Mouse (Mus musculus) frontal cortex, postnatal 10 days (tissue): ENCODE data around the gene Palm2.

Experiments used
- DNase-seq, 2 experiments: peaks; one replicate each; pipeline ENCODE4 v3.0.0; 2022; ENCODE audit warnings: low spot score in 2 of 2, mixed read lengths in 1 of 2

Palm2 gene

GRCm38 (mm10) chr4:57701576-57701975, 267.5 kb downstream of the Palm2 start:
- DNase-seq: no peak

GRCm38 (mm10) chr4:57703574-57704470, 269.8 kb downstream of the Palm2 start:
- DNase-seq: no peak

DNA sequence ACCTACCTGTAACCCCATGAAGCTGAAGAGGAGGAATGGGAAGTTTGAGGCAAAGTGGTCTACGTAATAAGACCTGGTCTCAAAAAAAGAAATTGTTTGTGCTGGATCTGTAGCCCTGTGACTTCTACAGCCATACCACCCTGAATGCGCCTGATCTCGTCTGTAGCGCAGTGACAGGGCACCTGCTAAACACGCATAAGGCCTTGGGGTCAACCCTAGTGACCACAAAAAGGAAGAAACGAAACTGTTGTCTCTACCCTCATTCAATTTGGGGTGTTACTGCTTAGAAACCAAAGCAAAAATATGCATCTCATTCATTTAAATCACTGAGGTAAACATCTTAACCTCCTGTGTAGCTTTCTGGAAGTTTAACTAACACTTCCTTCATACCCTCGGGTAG, 270.5 kb downstream of the Palm2 start:
- no peak for DNase-seq

GRCm38 (mm10) chr4:57715849-57716248, 281.8 kb downstream of the Palm2 start:
- no peak for DNase-seq

DNA sequence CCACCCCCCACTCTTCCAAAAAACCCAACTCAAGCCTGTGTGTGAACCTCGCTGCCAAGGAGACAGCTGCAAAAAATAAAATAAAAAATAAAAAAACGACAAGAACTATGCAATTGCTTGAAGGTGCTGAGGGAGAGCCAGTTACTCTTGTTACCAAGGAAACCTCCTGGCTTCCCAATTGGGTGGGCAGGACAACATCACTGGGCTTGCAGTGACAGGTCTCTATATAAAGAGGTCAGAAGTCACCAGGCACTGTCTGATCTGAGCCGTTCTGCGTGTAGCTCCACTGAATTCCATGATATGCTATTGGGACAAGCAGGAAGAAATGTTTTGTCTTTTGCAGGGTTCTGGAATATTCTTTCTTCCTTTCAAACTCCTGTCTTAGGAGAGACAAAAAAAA, 282.7 kb downstream of the Palm2 start:
- DNase-seq: no peak

DNA sequence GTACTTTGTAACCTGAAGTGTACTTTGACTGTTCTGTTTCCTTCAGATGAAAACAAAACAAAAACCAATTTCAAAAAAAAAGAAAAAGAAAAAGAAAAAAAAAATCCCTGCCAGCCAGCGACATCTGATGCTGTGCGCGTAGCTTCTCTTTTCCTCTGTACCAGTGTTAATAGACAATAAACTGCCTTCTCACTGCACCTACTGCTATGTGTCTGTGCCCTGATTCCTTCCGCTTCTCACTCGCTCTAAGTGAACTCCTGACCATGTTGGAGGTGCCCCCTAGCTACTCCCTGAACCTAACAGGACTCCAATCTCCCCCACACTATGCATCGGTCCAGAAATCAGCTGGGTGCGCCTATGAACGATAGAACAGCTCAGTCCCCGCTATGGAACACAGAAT, 283.3 kb downstream of the Palm2 start, which contains the start of gene Akap2:
Gene Akap2, plus strand, starts transcription at position 304 of the 400 bp plus-strand sequence.
- no peak for DNase-seq

DNA sequence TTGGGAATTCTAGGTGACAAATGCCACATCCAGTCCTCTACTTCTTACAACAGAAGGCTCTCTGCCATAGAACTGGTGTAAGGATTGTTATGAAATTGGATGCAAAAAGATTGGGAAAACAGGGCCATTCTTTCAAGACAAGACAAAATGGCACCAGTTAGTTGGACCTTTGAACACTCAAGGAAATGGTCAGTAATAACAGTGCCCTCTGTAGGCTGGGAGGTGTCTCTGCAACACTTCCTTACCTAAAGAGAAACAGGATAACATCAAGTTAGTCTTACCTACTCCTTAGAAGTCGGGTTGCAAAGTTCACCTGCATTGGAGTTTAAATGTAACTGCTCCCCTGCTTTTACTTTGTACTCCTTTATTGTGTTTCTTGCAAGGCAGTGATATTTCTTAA, 285.3 kb downstream of the Palm2 start:
- no peak for DNase-seq

DNA sequence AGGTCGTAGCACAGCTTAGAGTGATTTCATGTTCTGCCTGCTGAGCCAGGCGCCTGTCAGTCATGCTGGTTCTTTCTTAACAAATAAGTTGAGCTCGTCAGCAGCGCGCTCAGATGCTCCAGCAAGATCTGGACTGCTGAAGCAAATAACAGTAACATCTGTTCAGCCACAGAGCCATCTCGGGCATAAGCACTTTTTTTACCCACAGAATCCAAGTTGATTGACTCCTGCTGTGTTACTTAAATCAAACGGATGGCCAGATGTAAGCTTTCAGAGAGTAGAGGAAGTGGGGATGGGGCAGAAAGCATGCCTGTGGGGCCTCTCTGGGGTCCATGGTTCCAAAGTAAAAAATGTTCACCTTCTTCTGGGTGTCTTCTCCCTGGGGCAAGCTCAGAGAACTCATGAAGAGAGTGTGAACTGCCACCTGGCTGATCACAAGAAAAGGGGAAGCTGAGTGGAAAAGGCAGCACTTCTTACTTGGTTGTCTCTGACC, 286.9 kb downstream of the Palm2 start:
- no peak for DNase-seq

DNA sequence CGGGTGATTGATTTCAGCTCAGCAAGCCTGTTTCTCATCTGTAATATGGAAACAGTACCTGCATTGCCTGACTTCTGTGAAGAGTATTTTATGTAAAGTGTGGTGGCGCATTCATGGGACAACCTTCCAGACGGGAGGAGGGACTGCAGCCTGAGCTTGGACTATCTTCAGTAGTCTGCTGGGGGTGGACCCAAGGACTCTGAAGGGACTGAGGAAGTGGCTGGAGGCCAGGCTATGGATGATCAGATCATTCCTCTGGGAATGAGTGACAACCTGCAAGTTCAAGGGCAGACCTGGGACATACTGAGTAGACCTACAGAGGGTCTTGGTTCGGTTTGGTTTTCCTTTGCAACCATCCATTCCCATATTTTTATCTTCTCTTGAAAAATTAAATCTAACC, 288.2 kb downstream of the Palm2 start:
- no peak for DNase-seq

GRCm38 (mm10) chr4:57723659-57724058, 289.6 kb downstream of the Palm2 start:
- DNase-seq: no peak

GRCm38 (mm10) chr4:57725569-57725968, 291.5 kb downstream of the Palm2 start:
- DNase-seq: no peak

DNA sequence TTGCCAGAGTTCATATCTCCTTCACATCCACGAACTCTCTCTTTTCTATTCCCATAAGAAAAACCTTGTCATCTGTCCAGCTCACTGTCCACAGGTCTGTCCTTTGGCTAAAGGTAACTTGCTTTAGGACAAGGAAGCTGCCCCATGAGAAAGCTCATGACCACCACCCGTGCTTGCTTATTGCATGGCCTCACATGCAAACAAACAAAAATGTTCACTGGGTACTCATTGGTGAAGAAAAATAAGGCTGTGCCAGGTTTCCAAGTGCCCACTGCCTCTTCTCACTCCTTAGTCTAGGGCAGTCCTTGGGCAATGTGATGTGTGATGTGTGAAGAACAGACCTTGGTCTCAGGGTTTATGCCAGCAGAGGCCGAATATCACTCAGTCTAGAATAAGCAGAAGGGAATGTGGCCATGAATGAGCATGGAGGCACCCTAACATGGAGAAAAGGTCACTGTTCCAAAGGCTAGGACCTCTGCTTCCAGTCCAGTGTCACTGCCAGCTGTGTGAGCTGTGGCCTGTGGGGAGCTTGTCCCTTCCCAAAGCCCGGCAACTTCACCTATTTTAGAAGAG, 294.6 kb downstream of the Palm2 start:
- no peak for DNase-seq

- no peak for DNase-seq
These were observed 296.0 kb downstream of the Palm2 start for GRCm38 (mm10) chr4:57730047-57730446.

GRCm38 (mm10) chr4:57730801-57731598, 297.0 kb downstream of the Palm2 start:
- no peak for DNase-seq

DNA sequence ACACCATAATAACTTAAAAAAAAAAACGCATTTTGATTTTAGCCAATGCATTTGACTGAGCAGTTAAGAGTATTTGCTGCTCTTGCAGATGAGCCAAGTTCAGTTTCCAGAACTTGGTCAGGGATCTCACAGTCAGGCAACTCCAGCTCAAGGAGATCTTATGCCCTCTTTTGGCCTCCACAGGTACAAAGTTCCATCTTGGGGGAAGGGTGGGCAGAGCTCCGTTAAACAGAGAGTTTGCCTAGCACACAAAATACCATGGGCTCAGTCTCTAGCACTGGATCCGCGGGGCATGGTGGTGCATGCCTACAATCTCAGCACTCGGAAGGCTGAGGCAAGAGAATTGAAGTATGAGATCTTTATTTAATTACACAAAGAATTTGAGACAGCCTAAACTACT, 298.3 kb downstream of the Palm2 start:
- no peak for DNase-seq

DNA sequence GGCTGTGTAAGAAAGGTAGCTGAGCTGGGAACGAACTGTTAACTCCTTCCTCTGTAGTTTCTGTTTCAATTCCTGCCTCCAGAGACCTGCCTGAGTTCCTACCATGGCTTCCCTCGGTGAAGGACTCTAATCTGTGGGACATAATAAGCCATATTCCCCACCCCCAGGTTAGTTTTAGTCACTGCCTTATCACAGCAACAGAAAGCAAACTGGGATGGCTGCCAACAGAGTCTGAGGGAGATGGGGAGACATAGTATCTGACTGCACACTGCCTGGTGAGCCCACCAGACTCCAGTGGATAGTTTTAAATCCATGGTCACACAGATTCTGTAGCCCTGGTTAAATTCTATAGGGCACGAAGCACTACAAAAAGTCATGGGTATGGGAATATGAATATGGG, 299.4 kb downstream of the Palm2 start:
- no peak for DNase-seq

DNA sequence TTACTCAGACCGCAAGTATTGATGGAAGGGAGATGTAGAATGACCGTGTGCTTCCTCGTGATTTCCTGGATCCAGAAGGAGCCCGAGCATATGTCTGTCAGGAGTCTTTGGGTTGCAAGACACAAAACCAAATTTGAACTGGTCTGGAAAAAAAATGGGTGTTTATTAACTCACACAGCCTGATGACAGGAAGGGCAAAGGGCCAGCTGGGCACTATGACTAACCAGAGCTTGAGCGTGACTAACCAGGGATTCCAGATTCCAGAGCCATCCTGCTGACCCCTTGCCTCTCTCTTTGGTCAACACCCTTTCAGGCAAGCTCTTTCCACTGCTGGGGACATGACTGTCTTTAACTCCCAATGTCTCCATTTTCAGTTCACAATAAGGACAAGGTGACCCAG, 301.4 kb downstream of the Palm2 start:
- no peak for DNase-seq

DNA sequence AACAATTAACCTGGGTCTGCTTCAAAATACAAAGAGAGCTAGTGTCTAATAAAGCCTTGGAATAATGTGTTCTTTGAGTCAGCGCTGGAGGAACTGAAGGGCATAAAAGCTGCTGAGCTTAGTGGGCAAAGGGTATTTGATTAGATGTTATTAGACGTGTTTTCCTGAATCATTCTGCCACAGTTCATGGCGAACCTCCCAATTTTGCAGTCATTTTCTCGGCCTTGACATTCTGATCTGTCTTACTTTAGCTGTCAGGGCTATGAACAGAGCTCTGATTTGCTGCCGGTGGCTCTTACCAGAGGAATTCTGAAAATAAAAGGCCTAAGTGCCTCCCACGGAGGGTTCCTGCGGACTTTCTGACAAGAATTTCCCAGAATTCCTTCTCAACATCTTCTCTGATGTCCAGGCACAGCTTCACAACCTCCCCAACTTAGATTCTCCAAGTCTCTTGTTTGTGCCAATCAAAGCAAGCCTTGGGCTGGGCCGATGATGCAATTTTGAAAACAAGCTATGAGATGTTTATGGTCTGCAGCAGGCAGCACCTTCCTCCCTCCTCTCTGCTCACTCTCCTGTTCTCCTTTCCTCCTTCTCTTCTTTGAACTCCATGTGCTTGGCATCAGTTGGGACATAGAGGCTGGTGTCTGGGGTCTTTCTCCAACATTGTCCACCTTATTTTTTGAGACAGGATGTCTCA, 305.0 kb downstream of the Palm2 start:
- DNase-seq: no peak

DNA sequence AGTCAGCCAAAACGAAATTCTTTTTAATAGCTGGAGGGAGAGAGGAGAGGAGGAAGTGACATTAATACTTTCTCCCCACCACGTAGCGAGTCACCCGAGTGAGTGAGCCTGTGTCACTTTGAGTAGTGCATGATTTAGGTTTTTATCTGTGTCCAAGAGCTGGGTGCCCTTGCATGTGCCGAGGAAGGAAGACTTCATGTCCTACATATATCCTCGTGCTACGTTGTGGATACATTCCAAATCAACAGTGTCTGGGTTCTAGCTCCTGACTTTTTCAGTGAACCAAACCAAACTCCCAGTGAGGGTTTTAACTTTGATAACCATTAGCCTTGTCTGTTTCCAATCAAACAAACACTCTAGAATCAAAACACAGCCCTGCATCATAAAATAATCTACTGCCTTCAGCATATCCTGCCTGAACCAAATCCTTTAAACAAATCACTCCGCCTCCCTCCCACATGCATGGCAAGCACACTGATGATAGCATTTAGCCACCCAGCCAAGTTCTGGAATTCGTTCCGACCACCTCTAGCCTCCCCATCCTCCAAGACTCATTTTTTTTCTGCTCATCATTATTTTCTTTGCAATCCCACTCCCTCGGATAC, 309.4 kb downstream of the Palm2 start:
- no peak for DNase-seq

- DNase-seq: no peak
These were observed 316.6 kb downstream of the Palm2 start for GRCm38 (mm10) chr4:57750651-57751050.

DNA sequence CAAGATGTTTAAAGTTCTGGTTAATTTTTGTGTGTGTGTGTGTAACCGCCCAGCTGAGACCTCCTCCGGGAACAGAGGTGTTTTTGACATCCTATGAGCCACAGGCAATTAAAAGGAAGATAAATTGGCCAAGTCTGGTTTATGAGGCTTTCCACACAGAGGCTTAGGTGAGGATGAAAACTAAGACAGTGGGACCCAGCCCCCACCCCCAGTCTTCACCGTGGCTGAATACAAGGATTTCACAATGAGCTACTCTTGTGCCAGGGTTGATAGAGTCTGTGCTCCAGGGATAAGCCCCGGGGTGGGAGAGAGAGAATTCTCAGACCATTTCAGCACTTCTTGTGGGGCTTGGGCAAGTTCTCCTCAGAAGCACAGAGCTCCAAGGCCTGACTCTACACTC, 317.0 kb downstream of the Palm2 start:
- DNase-seq: no peak
